Mouse (Mus musculus): ENCODE results near the gene Sh3tc1.

DNA sequence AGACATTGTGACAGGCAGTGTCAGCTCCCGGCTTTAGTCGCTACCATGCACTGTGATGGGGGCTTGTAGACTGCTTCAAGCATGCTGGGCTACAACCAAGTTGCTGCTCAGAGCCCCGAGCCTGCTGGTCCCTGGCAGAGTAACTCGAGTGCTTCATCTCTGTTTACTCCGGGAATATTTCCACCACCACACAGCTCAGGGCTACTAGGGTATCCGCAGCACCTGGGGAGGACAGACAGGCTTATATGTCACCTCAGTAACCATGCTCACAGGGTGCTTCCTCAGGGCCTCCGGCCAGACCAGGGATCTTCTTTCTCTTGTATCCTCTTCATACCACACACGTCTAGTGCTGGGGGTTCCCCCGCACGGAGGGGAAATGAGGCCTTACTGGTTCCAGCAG is 23.1 kb upstream of the Sh3tc1 start:
- no peak for TF ChIP-seq POLR2A (IDR thresholded peaks at IDR 0.05; ENCODE audit: extremely low read depth, insufficient read depth, low read length)
- no peak for TF ChIP-seq CTCF (IDR thresholded peaks at IDR 0.05; ENCODE audit: extremely low read depth, insufficient read depth, low read length)
